Mouse (Mus musculus): ENCODE measurements around the gene Wnk2. TPM values are rescaled to one million over a fixed set of nuclear protein-coding genes. Genes with fewer than 3 reads are reported as not detected.
A peak's percentile ranks its signal among the peaks of the same experiment; 100 is the strongest.

Wnk2 gene
- polyA plus RNA-seq, 1 experiment from 2014 or later, result 1.4 TPM

DNA sequence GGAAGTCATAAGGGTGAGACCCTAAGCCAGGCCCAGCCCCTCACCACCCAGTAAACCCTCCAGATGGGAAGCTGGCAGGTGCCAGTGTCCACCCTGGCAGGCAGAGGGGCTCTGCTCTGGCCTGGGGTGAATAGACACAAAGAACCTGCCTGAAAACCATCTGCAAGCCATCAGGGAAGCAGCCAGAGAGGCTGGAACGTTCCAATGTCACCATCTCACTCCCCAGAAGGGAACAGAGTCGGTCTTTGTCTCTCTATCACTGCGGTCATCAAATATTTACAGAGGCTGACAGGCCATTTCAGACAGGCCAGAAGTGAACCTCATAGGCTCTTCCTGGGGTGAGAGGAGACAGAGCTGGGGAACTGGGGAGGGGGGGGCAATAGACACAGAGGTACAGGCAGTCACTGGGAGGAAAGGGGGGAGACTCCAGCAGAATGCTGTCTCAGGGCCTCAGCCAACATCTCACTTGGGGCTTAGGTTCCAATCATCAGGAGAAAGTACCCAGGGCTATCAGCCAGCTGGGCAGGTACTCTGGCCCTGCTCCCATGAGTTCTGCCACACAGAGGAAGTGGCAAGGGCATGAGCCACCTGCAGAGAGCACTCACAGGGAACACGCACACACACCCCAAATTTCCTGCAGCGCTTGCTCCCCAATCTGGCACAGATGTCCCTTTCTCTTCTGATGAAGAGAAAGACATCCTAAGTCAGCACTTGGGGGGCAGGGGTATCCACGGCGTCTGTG is 15.7 kb downstream of the Wnk2 start:
- Histone ChIP-seq H3K4me1 (peaks cover 31% of the 10 kb centered on the region), H3K9me3 (replicated peaks) (no peaks in the 10 kb centered on the region), H3K36me3 (no peaks in the 10 kb centered on the region), H3K27me3 (no peaks in the 10 kb centered on the region), H3K4me2 (no peak overlapping the region), H3K27ac (no peak overlapping the region), H3K4me3 (replicated peaks) (no peak overlapping the region), H3K9ac (no peak overlapping the region)
- no peak for ATAC-seq (replicated peaks; ENCODE audit: low FRiP score)
- WGBS, result 70% methylated on average over 7 of the region's 7 CpGs

DNA sequence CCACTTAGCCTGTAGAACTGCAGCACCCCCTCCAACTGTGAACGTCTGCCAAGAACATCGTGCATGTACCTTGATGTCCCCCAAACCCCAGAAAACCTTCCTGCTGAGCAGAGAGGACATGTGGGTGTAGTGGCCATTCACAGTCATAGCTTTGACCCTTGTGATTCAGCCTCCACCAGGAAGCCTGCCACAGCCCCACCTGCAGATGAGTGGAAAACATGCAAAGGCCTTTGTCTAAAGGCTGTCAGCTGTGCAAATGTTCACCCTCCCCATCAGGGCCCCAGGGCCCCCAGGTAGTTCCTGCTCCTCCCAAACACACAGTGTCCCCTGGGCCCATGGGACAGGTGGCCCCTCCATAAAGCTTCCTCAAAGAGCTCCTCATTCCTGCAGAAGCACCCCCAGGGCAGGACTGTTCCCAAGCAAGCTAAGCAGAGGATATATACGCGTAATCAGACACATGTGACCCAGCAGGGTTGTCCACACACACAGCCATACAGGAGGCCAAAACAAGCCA is 16.4 kb downstream of the Wnk2 start:
- Histone ChIP-seq H3K4me3 (replicated peaks) (no peak overlapping the region), H3K27me3 (no peaks in the 10 kb centered on the region), H3K4me2 (no peak overlapping the region), H3K36me3 (no peaks in the 10 kb centered on the region), H3K9me3 (replicated peaks) (no peaks in the 10 kb centered on the region), H3K4me1 (peaks cover 31% of the 10 kb centered on the region), H3K9ac (no peak overlapping the region), H3K27ac (no peak overlapping the region)
- 81% methylated on average over 4 of the region's 4 CpGs for WGBS
- no peak for ATAC-seq (replicated peaks; ENCODE audit: low FRiP score)

GRCm38 (mm10) chr13:49129845-49130244 is 18.0 kb downstream of the Wnk2 start:
- Histone ChIP-seq H3K27me3 (no peaks in the 10 kb centered on the region), H3K9me3 (replicated peaks) (no peaks in the 10 kb centered on the region), H3K4me2 (no peak overlapping the region), H3K27ac (no peak overlapping the region), H3K36me3 (no peaks in the 10 kb centered on the region), H3K4me3 (replicated peaks) (no peak overlapping the region), H3K9ac (no peak overlapping the region), H3K4me1 (peaks cover 31% of the 10 kb centered on the region)
- WGBS, result 35% methylated on average over 4 of the region's 4 CpGs
- no peak for ATAC-seq (replicated peaks; ENCODE audit: low FRiP score)

GRCm38 (mm10) chr13:49129154-49129553 is 18.7 kb downstream of the Wnk2 start:
- H3K4me3 ChIP-seq (replicated peaks), result no peak overlapping the region
- H3K4me1 ChIP-seq, result peaks cover 31% of the 10 kb centered on the region
- H3K36me3 ChIP-seq, result no peaks in the 10 kb centered on the region
- H3K9ac ChIP-seq, result no peak overlapping the region
- H3K27ac ChIP-seq, result no peak overlapping the region
- H3K27me3 ChIP-seq, result no peaks in the 10 kb centered on the region
- 92% methylated on average over 1 of the region's 1 CpGs for WGBS
- H3K4me2 ChIP-seq, result no peak overlapping the region
- H3K9me3 ChIP-seq (replicated peaks), result no peaks in the 10 kb centered on the region
- ATAC-seq (replicated peaks; ENCODE audit: low FRiP score), result no peak

DNA sequence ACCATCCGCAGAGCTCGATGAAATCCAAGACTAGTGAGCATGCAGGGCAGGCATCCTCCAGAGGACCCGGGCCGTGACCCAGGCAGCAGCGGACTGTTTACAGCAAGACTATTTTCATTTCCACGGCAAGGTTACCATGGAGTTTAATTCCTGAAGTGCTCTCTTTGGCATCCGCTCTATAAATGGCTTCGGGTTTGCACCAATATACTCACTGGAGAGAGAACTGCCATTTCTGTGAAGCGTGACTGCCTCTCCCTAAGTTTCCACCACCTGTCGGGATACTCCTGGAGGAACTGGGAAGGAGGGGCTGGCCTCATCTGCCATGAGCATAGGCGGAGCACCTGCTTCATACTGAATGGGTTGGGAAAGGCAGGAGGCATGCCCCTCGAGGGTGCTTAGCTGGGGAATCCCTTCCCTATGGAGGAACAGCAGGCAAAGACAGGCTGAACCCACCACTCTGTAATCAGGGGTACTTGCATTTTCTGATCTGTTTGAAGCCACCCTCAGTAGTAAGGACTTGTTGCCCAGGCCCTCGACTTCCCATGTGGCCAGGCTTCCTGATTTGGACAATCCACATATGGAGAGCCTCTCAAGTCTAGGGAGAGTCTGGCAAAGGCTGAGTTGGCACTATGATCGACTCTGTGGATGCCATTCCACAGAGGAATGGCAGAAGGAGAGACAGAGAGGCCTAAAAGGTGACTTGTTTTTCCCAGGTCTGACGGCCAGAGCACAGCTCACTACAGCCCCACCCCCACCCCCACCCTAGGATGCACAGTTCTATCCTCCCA is 19.8 kb downstream of the Wnk2 start:
- Histone ChIP-seq H3K27ac (0 out of 2 replicates have a peak overlapping the region, but pooled peaks have one; percentile 27), H3K27me3 (no peaks in the 10 kb centered on the region), H3K9ac (no peak overlapping the region), H3K36me3 (no peaks in the 10 kb centered on the region), H3K4me3 (replicated peaks) (no peak overlapping the region), H3K4me2 (peak overlapping the region; percentile 44), H3K9me3 (replicated peaks) (no peaks in the 10 kb centered on the region), H3K4me1 (peaks cover 31% of the 10 kb centered on the region)
- WGBS, result 30% methylated on average over 15 of the region's 15 CpGs
- peak; percentile 41; the same call in 1 of the 2 replicates for ATAC-seq (replicated peaks; ENCODE audit: low FRiP score)

DNA sequence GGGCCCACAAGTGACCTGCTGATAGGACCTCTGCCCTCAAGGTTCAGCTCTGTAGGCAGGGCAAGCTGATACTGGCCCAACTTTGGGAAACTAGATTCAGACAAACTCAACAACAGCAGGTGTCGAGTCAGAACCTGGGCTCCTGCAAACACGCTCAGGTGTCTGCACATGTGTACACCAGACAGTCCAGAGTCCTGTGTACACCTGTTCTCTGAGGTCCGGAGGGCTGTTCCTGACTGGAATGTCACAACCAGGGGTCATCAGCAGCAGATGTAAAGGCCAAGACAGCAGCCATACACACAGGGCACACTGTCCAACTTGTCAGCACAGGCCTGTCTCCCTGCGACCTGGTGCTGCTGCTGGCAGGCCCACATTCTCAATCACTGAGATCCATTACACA is 25.7 kb downstream of the Wnk2 start:
- ATAC-seq (replicated peaks; ENCODE audit: low FRiP score), result no peak
- no peak overlapping the region for H3K4me2 ChIP-seq
- H3K27ac ChIP-seq, result no peak overlapping the region
- H3K36me3 ChIP-seq, result no peaks in the 10 kb centered on the region
- no peaks in the 10 kb centered on the region for H3K27me3 ChIP-seq
- 77% methylated on average over 4 of the region's 4 CpGs for WGBS
- H3K4me1 ChIP-seq, result no peaks in the 10 kb centered on the region
- no peak overlapping the region for H3K4me3 ChIP-seq (replicated peaks)
- H3K9ac ChIP-seq, result no peak overlapping the region
- no peaks in the 10 kb centered on the region for H3K9me3 ChIP-seq (replicated peaks)

- Histone ChIP-seq H3K4me3 (replicated peaks) (no peak overlapping the region), H3K36me3 (no peaks in the 10 kb centered on the region), H3K9ac (no peak overlapping the region), H3K4me2 (no peak overlapping the region), H3K27me3 (no peaks in the 10 kb centered on the region), H3K27ac (no peak overlapping the region), H3K4me1 (no peaks in the 10 kb centered on the region), H3K9me3 (replicated peaks) (no peaks in the 10 kb centered on the region)
- 90% methylated on average over 8 of the region's 8 CpGs for WGBS
- no peak for ATAC-seq (replicated peaks; ENCODE audit: low FRiP score)
Measured at GRCm38 (mm10) chr13:49117563-49117962, 30.3 kb downstream of the Wnk2 start.

- no peak for ATAC-seq (replicated peaks; ENCODE audit: low FRiP score)
- WGBS, result 85% methylated on average over 14 of the region's 14 CpGs
- Histone ChIP-seq H3K36me3 (no peaks in the 10 kb centered on the region), H3K9me3 (replicated peaks) (no peaks in the 10 kb centered on the region), H3K27me3 (no peaks in the 10 kb centered on the region), H3K9ac (no peak overlapping the region), H3K4me2 (no peak overlapping the region), H3K4me1 (no peaks in the 10 kb centered on the region), H3K27ac (no peak overlapping the region), H3K4me3 (replicated peaks) (no peak overlapping the region)
Measured at GRCm38 (mm10) chr13:49114921-49115320, 32.9 kb downstream of the Wnk2 start.

DNA sequence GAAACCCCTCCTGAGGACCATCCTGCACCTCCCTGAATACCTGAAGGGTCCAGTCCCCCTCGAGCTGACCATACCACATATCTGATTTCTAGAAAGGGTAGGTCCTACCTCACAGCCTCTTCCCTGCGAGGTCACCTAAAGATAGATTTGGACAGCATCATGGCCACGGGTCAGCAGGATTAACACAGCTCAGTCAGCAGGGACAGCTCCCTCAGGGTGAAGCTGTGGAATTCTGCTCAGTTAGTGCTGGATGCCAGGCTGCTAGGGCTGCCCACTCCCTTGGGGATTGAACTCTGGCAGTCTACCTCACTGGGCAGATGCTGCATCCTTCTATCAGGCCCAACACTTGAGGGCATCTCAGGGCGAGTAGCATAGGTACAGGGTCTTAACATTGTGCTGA is 33.7 kb downstream of the Wnk2 start:
- Histone ChIP-seq H3K9ac (no peak overlapping the region), H3K36me3 (no peaks in the 10 kb centered on the region), H3K4me3 (replicated peaks) (no peak overlapping the region), H3K27ac (no peak overlapping the region), H3K27me3 (no peaks in the 10 kb centered on the region), H3K4me2 (no peak overlapping the region), H3K9me3 (replicated peaks) (no peaks in the 10 kb centered on the region), H3K4me1 (no peaks in the 10 kb centered on the region)
- WGBS, result 63% methylated on average over 4 of the region's 4 CpGs
- ATAC-seq (replicated peaks; ENCODE audit: low FRiP score), result no peak

DNA sequence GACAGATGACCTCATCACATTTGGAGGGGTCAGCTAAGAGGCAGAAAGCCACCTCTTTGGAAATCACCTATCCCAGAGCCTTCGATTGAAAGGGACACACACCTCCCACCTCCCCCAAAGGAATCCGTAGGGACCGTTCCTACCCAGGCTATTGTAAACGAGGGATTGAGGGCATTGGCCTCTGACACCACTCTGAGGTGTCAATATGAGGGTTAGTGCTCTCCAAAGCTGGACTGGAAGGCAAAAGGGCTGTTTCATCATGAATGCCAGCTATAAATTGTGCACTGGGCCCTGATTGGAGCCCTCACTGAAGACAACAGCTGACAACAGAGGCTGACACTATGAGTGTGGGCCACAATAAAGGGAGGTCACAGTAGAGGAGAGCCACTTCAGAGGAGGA is 34.5 kb downstream of the Wnk2 start:
- H3K4me3 ChIP-seq (replicated peaks), result no peak overlapping the region
- H3K9me3 ChIP-seq (replicated peaks), result no peaks in the 10 kb centered on the region
- H3K9ac ChIP-seq, result no peak overlapping the region
- H3K27ac ChIP-seq, result no peak overlapping the region
- ATAC-seq (replicated peaks; ENCODE audit: low FRiP score), result no peak
- no peaks in the 10 kb centered on the region for H3K27me3 ChIP-seq
- whole genome bisulfite sequencing, result 29% methylated on average over 4 of the region's 4 CpGs
- H3K4me2 ChIP-seq, result no peak overlapping the region
- H3K4me1 ChIP-seq, result no peaks in the 10 kb centered on the region
- H3K36me3 ChIP-seq, result no peaks in the 10 kb centered on the region

DNA sequence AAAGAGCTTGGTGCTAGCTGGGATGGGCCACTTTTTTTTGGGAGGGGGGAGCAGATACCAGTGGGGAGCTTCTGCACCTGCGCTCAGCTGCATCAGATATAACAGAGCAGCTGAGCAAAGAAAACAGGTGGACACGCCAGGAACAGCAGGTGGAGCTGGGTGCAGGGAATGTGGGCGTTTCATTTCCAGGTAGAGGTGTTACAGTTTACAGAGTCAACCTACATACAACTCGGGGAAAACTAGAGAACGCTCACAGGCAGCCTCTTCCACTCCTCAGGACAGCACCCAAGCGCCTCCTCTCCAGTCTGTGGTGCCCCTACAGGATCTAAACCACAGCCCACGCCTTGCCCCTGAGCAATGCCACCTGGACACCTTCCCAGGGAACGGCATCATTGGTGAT is 35.2 kb downstream of the Wnk2 start:
- Histone ChIP-seq H3K4me3 (replicated peaks) (no peak overlapping the region), H3K9me3 (replicated peaks) (no peaks in the 10 kb centered on the region), H3K4me1 (no peaks in the 10 kb centered on the region), H3K27ac (no peak overlapping the region), H3K9ac (no peak overlapping the region), H3K36me3 (no peaks in the 10 kb centered on the region), H3K4me2 (no peak overlapping the region), H3K27me3 (no peaks in the 10 kb centered on the region)
- WGBS, result 77% methylated on average over 8 of the region's 8 CpGs
- ATAC-seq (replicated peaks; ENCODE audit: low FRiP score), result no peak

GRCm38 (mm10) chr13:49109665-49110064 is 38.1 kb downstream of the Wnk2 start:
- H3K36me3 ChIP-seq, result no peaks in the 10 kb centered on the region
- H3K4me2 ChIP-seq, result no peak overlapping the region
- H3K27me3 ChIP-seq, result no peaks in the 10 kb centered on the region
- 0 out of 2 replicates have a peak, but pooled peaks cover 3% of the 10 kb centered on the region for H3K9me3 ChIP-seq (replicated peaks)
- no peaks in the 10 kb centered on the region for H3K4me1 ChIP-seq
- ATAC-seq (replicated peaks; ENCODE audit: low FRiP score), result no peak
- H3K9ac ChIP-seq, result no peak overlapping the region
- H3K27ac ChIP-seq, result no peak overlapping the region
- 74% methylated on average over 3 of the region's 3 CpGs for WGBS
- no peak overlapping the region for H3K4me3 ChIP-seq (replicated peaks)
